Mouse (Mus musculus) adrenal gland, adult (tissue): ENCODE results near the gene Mob3b.

ENCODE experiments used
- DNase-seq, 2 experiments: peaks; one replicate each; pipeline ENCODE4 v3.0.0; 2022 to 2023; ENCODE audit warnings: low spot score in 1 of 2; ENCODE audit not compliant: inconsistent age in 2 of 2

The Mob3b gene

DNA sequence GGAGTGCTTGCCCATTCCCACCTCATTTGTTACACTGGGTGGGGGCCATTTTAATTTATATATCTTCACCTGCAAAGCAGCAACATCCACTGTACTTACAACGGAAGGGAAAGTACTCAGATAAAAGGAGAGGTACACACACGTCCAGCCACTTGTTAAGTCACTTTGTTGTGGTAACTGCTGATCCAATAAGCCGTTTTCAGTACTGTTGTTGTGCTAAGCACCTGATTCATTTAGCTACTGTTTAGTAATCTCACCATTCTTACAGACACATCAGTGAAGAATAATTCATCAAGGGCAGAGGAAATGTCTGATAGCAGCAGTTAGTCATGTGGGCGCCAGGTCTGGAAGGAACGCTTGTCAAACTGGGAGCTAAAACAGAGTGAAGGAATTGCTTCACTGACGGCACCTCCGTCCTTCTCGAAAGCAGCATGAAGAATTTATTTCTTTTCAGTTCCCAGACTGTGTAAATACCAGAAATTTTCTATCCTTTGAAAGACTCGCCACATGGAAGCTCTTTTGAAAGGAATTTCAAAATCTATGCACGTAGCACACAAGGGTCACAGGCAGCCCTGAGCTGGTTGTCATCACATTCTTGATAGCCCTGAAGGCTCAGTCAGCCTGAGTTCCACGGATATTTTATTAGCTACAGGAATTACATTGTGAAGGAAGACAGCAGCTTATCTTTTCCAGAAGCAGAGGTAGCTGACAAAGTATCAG, 150.6 kb downstream of the Mob3b start:
- DNase-seq = peak in 1 of 2 experiments; percentile 71

DNA sequence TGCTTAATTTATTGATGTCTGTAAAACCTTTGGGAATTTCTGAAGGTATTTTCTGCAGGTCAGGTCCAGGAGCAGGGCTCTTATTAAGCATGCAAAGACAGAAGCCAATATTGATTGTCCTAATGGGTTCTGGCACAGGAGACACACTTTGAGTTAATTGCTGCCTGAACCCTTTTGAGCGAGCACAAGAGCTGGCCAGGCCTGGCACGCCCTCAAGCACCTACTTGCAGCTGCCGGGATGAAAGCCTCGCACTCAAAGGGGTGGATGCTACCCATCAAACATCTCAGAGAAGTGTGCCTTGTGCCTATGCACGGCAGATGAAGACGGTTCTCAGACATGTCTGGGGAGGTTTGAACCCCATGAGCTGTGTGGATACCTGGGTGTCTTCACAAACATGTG, 151.2 kb downstream of the Mob3b start:
- peak in 1 of 2 experiments; percentile 50 for DNase-seq

DNA sequence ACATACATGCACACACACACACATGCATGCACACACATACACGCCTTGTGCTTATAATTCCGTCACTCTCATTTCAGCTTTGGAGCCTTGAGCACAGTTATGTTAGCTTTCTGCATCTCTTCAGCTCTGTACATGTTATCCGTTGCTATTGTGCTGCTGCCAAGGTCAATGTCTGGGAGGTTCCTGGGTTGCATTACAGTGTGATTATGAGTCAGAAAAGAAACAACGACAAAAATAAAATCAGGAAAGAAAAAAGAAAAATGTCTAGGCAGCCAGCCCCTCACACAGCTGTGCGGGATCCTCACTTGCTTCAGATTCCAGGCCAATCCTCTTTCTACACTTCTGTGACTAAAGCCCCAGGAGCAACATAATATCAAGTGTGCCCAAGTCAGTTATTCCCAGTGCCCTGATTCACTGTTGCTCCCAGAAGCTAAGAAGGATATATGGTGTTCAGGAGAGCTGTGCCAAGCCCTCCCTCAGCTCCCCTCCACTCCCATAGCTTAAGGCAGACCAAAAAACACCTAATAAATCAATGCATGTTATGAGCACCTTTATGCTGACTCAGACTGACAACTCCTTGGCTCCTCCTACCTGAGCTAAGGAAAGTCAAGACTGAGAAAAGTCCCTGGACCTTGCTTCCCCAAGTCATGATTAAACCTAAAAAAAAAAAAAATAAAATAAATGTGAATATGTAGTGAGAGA, 152.1 kb downstream of the Mob3b start:
- peak; percentile 56 to 86 for DNase-seq

DNA sequence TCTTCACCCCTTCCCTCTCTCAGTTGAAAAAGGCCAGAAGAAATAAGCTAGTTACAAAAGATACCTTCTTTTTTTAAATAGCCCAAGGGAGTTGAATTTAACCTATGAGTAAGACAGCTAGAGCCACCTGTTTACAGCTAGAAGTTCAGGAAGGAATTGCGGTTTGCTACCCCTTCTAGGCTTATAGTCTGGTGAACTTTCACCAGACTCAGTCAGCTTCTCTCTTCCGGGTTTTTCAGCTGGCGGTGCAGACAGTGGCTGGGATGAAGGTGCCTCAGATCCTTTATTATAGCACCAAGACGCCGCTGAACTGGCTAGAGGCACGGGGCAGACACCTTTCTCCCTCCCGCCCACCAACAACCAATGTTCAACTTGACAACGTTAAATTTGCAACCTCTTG, 152.8 kb downstream of the Mob3b start:
- DNase-seq = no peak

DNA sequence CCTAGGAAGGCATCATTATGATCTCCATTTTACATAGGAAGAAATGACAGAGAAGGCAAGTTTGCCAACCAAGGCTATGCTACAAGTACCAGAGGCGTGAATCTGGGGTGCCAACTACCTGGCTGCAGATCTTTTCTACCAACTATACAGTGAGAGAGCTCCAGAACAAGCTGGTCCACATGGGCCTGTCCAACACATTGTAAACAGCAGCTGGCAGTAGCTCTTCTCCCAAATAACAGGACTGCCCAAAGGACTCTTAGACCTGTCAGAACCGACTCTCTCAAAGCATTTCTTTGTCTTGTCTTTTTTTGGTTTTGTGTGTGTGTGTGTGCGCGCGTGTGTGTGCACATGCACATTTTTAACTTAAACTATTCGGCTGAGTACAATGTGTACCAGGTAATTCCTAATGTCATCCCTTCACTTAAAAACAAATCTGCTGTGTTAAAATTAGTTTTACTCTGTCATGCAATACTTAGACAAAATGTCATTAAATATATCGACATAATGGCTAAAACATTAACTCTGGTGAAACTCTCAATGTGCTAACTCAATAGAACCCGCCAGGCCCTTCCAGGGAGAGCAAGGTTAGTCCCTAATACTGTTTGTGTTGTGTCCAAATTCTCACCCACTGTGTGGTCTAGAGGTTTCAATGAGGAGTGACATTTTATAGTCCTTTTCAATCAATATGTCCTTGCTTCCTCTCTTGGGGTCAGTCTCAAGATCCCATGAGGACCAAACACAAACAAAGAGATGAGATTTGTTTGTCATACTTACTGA, 153.5 kb downstream of the Mob3b start:
- DNase-seq = no peak

DNA sequence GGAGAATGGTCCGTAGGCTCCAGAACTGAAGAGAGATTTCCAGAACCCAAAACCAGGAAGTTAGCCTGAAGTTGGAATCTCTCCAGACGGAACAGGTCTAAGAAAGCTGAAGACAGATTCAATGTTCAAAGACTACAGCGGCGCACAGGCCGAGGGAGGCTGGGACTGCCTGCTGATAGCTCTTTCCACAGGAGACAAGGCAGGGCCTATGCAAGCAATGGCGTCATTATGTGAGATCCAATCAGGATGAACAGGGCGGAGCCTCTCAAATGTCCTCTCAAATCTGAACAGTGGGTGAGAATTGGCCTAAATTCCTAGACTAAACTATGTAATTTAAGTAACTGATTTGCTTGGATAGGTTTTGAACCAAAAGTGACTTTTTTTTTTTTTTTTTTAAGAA, 160.7 kb downstream of the Mob3b start:
- no peak for DNase-seq

DNA sequence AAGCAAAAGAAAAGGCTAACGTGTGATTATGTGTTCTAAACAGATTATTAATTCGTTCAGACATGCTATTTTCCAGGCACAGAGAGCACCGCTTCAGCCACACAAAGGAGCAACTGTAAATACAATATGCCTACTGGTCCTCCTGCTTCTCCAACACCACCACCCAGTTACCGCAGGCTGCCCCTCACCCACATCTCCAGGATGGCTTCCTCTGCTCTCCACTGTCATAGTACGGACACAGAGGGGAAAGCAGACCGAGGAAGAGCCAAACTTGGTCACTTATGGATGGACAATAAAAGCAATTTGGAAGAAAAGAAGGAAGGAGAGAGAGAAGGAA, 163.7 kb downstream of the Mob3b start:
- DNase-seq = no peak

DNA sequence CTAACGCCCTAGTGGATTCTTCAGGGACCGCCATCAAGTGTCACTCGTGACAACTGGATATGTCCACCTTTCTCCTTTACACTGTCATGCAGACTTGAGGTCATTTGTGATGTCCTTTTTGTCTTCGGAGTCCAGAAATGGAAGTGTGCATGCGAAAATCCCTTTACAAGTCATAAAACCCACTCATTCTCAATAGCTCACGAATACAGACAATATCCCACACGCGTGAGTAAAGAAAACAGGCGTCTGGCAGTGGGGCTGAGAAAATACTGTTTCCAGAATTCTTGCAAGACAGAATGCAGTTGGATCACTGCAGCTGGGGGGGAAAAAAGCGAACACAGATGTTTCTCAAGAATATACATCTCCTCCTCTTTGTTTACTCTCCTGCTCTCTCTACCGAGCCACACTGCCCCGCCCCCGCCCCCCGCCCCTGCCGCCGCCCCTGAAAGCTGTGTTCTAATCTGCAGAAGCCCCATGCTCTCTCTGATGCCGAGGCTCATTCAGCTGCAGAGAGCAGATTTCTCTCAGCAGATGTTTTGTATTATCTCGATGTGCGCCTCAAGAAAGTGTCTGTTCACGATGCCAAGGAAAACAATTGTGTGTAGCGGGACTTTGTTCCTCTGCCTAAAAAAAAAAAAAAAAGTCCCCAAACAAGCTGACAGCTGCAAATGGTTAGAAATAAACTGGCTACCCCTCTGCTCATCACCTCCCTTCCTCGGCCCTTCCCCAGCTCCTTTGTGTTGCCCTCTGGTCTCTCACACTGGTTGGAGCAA, 164.2 kb downstream of the Mob3b start:
- DNase-seq = peak in 1 of 2 experiments; percentile 48

DNA sequence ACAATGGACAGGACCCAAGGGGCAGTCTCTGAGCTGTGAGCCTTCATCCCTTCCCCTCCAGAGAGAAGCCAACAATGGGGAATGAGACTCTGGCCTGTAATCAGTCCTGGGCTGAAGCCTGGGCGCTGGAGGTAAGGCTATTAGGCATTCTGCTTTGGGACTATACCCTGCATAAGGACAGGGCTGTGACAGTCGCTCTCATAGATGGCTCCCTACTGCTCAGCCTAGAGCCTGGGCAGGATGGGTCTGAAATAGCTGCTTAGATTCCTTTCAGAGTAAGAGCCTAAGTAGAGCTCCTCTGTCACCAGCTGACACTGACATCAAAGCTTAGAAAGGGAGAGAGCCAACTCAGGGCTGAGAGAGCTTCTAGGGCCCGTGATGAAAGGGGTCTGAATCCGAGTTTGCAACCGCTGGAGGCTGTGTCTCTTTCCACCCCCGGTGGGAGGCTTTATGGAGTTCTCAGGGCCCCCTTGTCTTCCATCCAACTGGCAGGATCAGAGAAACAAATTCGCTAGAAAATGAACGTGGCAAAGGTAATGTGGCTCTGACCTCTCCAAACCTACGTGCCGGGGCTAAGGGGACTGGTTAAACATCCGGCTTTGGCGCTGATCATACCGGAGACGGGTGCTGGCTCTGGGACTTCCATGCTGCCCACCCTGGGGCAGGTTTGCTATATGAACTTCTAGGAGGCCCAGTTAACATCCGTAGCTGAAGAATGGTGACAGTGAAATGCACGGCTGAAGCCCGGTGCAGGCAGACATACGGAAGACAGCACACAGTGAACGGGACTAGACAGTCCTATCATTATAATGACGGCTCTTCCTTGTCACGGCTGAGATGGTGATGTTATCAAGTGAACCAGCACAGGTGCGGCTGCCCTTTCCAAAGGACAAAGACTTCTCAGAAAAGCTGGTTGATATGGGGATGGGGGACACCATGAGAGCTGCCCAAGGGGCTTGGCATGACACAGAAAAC, 165.1 kb downstream of the Mob3b start:
- peak in 1 of 2 experiments; percentile 51 for DNase-seq

DNA sequence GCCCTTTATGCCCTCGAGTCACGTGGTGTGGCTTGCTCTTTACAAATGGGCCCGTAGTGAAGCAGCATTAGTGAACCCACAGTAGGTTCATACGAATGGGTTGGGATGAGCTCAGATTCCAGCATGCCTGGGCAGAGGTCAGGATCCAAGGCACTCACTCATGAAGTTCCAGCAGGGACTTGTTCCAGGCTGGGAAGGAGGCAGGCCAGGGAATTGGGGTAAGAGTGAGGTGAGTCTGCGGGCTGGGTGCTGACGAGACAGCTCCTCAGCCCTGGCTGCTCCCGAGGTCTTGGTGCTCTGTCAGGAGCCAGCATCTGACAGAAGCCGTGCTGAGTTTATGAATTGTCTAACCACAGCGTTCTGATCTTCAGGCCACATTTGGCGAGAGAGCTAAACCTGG, 166.2 kb downstream of the Mob3b start:
- DNase-seq = peak; percentile 71 to 81

DNA sequence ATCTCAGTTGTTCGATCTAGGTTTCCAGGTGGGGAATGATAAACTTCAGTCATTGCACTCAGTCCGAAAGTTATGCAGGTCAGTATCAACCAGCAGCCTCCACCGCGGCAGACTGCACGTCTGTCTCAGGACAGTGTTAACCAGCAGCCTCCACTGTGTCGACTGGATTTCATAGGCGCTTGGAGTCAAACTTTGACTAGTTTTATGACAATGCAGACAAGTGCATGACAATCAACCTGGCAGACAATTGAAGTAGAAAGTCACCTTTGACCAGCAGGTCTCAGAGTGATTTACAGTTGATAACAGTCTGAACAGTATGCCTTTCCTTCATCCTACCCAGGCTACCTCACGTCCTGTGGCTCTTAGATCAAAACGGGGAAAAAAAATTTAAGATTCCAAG, 166.6 kb downstream of the Mob3b start:
- no peak for DNase-seq

DNA sequence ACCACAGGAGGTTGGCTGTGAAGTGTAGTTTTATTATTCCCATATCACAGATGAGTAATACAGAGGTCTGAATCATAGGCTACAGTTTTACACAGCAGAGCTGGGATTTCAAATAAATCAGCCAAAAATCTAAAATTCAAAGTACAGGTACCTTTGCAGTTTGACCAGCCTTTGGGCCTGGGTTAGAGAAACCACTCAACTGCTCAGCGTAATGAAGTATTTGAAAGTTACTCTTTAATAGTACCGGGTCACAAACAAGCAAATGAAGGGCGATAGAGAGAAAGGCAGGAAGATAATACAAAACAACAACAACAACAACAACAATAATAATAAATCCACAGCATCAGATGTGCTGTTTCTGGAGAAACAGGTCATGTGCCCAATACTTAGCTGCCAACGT, 169.7 kb downstream of the Mob3b start:
- DNase-seq = peak in 1 of 2 experiments; percentile 43

DNA sequence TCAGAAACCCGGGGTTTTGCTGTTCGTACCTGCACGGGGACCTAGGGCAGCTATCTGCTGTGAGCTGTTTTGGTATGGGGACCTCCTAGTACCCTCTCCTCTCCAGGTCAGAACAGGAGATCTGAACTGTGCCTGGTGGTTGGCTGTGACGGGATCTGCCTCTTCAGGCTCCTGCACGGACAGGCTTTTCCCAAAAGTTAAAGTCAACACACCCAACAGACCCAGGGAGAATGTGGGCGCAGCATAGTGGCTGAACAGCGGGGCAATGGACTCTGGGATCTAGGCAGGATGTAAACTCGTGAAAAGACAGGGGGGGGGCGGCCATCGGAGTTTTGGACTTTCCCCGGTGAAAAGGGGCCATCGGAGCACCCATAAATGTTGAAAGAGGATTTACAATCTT, 170.2 kb downstream of the Mob3b start:
- no peak for DNase-seq

DNA sequence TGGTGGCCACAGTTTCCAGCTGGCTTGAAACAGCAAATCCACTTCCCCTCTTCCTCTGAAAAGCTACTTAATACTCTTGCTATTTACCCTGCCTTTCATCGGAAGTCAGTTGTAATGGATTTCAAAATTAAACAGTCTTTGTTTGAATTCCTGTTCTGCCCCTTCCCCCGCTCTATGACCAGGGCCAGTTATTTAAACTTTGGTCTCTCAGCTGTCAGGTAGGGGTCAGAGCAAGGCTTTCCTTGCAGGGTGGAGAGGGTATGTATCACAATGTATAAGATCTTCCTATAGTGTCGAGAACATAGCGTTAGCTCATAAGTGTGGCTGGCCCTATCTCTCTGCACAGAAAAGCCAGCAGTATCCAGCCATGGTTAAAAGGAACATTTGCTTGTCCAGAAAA, 170.6 kb downstream of the Mob3b start:
- DNase-seq = no peak

DNA sequence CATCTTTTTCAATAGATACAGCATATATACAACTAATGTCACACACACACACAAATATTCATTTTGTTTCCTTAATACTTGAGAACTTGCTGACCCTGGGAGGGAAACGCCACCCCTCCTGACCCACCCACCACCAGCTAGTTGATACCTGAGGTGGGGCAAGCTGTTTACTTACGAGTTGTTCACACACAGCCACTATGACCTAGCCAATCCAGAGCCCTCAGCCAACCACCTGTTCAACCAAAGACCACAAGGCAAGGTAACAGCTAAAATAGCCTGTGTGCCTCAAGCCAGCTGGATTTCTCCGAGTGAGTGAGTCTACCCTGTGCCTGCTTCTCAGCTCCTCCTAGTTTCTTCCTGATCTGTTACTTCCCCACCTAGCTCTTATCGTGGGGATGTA, 172.9 kb downstream of the Mob3b start:
- DNase-seq = no peak

DNA sequence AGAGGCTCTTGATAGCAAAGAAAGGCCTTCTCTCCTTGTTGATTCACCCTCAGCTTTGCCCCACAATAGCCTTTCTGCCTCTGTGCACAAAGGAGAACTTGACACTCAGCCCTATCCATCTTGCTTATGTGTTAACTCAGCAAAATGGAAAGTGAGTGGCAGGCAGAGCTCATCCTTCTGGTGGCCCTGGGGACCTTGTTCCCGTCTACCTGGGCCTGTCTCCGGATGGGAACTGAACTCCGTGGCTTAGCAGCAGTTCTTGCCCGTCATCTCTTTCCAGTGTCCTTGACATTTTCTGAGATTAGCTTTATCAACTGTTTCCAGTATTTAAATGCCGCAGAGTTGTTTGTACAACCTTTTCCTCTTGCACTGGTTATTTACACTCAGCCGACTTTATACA, 173.8 kb downstream of the Mob3b start:
- peak; percentile 57 to 80 for DNase-seq

DNA sequence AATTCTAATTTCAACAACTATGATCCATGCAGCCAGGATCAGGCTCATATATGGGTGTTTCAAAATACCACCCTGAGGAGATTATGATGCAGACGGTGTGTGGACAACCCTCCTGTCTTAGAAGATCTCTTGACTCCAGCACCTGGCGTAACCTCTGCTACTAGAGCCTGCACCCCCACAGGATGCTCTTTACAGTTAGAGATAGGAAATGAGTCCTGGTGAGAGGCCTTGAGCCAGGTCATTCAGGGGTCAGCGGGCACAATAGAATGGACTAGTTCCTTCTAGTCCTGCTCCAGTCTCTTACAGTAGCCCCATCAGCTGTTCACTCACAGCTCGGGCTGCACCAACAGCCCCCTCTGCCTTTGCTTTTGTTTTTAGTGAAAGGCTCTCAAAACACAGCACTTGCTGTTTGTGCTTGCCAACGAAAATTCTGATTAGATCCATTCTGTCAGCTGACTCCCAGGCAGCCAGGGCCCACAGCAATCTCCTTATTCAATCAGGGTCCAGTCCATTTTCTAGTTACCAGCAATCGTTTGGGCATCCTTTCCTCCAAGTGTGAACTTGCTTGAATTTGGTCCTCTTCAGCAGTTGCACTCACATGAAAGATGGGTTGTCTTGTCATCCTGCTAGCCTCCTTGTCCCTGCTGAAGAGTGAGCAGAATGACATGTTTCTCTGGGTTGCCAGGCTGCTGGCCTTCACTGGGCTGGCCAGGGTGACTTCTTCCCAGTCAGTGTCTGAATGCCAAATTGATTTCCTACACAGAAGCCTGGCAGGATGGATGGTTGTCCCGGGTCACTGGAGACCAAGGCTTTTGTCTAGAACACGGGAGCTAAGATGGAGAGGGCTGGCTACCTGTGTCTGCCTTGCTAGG, 175.7 kb downstream of the Mob3b start:
- peak; percentile 54 to 86 for DNase-seq

DNA sequence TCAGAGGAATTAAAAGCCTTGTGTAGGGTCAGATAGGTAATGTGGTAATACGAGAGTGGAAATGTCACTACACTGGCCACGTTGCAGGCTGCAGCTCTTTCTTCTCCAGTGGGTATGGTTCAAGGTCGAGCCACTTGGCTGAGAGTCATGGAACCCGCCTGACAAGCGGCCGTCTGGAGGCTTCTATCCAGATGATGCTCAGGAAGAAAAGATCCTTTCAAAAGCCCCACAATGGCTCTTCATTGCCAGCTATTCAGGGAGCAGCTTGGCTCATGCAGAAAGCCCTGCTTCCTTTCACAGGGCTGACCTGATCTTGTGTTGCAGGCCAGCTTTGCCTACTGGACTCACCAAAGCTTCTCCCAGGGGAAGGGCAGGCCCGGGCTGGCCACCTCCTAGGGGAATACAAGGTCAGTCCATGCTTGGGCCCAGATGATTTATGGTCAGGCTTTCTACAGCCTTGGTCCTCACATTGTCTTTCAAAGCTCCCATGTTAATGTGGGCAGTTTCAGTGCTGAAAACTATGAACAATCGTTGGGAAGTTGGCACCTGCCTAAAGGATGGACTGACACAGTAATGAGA, 176.7 kb downstream of the Mob3b start:
- DNase-seq = peak; percentile 64 to 78
